Mouse (Mus musculus) layer of hippocampus, adult 18-20 months (tissue): ENCODE measurements around the gene Naa30. TPM values are rescaled to one million over a fixed set of nuclear protein-coding genes. Genes with fewer than 3 reads are reported as not detected.
"Not testable (repeated sequence)": the region's sequence is repeated elsewhere in the genome, so short reads cannot be mapped to it uniquely, and the experiment has no call there.

Experiments
- DNase-seq, 2 experiments: peaks; one replicate each; pipeline ENCODE4 v3.0.0; 2022; ENCODE audit warnings: low spot score in 2 of 2
- long read RNA-seq: library from polyadenylated mRNA; stranded (forward); transcript quantifications from one replicate; pipeline ENCODE4 v2.0.0, GENCODE M21; 2021
- total RNA-seq, 2 experiments: library from RNA; stranded (reverse); gene quantifications; 2 replicates each; pipeline ENCODE4 v1.2.3; 2021

Gene Naa30
- 10 to 100 TPM; 35.8 to 36.1 TPM for total RNA-seq
- long read RNA-seq, full-length matches to known transcripts = 73 of 90 reads
- long read RNA-seq, partial matches to known transcripts = 11 of 90 reads
- long read RNA-seq, other reads (novel, unspliced or antisense) = 6 of 90 reads

GRCm38 (mm10) chr14:49171867-49172581 is at the start of gene Naa30:
Naa30 (plus strand) TSS chr14:49172226.
- DNase-seq = peak; percentile 93 to 96

- peak; percentile 9 to 20 for DNase-seq
Observed at GRCm38 (mm10) chr14:49127162-49127779, 44.8 kb upstream of the Naa30 start.

DNA sequence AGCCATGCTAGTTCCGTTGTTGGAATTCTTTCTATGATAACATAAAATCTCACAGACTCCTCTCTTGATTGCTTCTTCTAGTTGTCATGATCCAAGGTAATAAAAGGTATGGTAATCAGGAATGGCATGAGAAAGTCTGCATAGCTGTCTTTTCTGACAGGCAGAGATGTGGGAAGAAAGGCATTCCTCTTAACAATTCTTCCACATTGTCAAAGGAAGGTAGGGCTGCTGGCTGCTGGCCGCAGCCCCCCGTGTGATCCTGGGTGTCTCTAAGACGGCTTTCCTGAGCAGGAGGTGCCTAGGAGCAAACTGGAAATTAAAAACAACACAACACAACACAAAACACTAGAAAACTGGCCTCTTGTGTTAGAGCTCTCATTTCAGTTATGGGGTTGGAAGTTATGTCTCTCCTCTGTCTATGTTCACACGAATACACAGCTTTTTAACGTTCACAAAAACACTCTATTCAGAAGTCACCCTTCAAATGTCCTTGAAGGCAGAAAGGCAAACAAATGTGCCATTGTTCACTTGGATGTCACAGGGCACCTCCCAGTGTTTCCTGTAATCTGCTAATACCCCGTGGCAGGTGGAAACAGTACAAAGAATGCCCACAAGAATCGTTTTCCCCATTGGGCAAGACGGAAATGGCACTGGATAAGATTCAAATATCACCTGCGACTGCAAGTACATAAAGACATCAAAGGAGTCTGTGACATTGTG is 43.3 kb upstream of the Naa30 start:
- DNase-seq = no peak

- DNase-seq = no peak
Observed at GRCm38 (mm10) chr14:49132391-49132790, 39.6 kb upstream of the Naa30 start.

- DNase-seq = no peak
Observed at GRCm38 (mm10) chr14:49138171-49138570, 33.9 kb upstream of the Naa30 start.

GRCm38 (mm10) chr14:49140756-49141155 is 31.3 kb upstream of the Naa30 start:
- no peak for DNase-seq

GRCm38 (mm10) chr14:49153801-49154200 is 18.2 kb upstream of the Naa30 start:
- peak in 1 of 2 experiments; percentile 63 for DNase-seq

DNA sequence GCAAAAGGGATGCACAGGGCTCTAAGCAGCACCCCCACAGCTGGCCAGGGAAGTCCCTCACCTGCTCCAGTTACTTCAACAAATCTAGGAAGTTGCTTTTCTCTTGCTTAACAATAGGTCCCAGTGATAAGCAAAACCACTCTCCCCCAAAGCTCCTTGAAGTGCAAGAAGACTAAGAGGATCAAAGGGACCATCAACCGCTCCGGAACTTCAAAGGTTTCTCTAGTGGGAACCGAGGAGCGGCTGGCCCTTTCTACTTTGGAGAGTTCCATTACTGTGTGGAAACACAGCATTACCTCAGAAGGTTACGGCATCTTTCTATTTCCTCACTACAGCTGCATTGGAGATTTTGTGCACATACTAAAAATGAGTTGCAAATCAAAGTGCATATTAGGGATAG is 16.5 kb upstream of the Naa30 start:
- no peak for DNase-seq

DNA sequence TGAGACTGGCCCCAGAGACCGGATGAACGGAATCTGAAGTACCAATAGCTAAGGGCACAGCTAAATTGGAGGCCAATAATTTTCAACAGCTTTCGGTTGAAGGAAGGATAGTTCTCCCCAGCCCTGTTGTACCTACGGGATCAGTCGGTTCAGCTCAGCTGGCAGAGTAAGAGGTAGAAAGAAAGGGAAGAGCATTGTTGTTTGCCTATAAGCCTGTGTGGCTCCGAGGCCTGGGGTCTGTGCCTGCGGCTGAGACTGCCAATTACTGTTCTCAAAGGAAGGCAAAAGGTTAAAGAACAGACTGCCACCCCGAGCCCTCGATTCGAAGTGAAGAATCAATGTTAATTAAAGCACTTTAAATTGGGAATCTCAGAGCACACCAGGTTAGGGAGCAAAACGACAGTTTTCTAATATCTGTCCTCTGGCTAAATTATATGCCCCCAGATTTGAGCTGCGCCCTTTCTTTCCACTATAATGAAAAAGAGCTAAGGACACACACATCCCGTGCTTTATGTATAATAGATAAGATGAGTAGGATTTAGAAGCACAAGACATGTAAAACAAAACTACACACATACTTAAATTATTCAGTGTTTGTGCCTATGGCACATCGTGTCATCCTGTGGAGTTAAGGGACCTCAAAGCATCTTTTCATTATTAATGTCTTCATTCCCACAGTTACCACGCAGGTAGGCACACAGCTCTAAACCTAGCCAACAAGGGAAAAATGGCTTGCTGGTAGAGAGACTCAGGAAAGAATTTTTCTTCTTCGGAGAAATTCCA is 13.7 kb upstream of the Naa30 start:
- DNase-seq = no peak

- DNase-seq = no peak
Observed at GRCm38 (mm10) chr14:49171286-49171685, 740 bp upstream of the Naa30 start.

- peak; percentile 49 to 54 for DNase-seq
Observed at GRCm38 (mm10) chr14:49172582-49172988, 559 bp downstream of the Naa30 start.

DNA sequence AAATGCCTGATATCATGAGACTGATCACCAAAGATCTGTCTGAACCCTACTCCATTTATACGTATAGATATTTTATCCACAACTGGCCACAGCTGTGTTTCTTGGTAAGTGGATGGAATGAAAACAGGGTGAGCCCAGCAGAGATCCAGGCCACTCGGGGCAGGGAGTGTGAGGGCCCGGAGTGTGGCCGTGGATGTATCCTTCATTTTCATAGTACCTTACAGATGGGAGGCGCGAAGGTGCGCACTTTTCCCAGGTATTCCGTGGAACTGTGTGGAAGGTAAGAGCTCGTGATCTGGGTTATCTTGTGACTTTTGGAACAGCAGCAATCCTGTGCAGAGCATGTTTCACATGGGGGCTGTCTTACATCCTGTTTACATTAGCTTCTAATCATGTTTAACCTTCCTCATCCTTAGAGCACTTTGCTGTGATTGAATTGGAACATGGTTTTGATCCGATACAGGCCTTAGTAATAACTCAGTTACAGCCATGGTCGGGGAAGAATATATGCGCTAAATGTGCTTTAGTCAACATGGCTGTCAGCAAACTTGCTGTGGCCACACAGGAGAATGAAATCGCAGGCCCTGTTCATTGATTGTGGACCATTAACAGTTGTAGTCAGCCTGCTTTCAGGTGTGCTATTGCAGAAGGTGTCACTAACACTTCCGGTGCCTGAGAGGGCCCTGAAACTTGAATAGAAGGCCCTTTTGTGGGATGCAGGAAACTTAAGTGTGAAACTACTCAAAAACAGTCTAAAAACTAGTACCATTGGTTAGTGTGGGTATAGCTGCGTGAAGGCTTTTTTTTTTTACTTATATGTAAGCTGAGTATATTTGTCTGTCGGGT is 1.5 kb downstream of the Naa30 start:
- no peak for DNase-seq

DNA sequence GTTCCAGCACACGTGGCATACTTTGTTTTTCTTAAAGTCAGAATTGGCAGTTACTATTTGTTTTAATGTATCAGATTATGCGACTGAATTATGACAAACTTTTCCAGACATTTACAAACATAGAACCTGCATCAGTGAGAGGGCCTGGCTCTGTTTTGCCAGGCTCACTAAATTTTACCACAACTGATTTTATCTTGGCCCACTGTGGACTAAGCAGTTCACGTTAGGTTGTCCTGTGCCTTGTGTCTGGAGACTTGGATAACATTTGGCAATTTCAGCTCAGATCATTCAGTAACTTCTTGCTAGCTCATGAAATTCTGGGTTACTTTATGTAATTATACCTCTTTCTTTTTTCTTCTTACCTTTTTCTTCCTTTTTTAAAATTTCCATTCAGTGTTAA is 7.7 kb downstream of the Naa30 start:
- no peak for DNase-seq

GRCm38 (mm10) chr14:49186270-49186669 is 14.2 kb downstream of the Naa30 start:
- DNase-seq = no peak

GRCm38 (mm10) chr14:49197031-49197527 is 25.1 kb downstream of the Naa30 start:
- DNase-seq = no peak

DNA sequence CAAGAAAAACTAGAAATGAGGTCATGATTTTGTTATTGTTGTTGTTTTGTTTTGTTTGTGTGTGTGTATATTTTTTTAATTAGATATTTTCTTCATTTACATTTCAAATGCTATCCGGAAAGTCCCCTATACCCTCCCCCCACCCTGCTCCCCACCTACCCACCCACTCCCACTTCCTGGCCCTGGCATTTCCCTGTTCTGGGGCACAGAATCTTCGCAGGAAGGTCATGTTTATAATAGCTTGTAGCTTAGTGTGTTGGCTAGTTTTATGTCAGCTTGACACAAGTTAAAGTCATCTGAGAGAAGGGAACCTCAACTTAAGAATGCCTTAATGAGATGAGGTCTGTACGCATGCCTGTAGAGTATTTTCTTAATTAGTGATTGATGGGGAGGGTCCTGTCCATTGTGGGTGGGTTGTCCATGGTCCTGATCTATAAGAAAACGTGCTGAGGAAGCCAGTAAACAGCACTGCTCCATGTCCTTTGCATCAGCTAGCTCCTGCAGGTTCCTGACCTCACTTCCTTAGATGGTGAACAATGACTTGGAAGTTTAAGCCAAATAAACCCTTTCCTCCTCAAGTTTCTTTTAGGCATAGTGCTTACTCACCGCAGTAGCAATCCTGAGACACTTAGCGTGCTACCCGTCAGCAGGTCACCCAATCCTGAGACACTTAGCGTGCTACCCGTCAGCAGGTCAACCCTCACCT is 29.2 kb downstream of the Naa30 start:
- no peak for DNase-seq

GRCm38 (mm10) chr14:49210215-49210614 is 38.2 kb downstream of the Naa30 start:
- DNase-seq = not testable (repeated sequence)

- no peak for DNase-seq
Observed at GRCm38 (mm10) chr14:49218677-49219076, 46.7 kb downstream of the Naa30 start.

DNA sequence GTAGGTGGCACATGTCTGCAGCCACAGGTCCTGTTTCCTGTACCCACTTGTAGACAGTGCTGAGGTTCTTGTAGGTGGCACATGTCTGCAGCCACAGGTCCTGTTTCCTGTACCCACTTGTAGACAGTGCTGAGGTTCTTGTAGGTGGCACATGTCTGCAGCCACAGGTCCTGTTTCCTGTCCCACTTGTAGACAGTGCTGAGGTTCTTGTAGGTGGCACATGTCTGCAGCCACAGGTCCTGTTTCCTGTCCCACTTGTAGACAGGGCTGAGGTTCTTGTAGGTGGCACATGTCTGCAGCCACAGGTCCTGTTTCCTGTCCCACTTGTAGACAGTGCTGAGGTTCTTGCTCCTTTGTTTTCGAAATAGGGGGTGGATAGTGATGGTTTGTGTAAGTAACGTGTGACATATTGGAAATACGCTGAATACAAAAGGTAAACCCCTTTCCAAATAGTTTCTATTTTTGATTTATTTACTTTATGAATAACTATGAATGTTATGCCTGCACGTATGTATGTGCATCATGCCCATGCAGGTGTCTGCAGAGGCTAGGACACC is 47.5 kb downstream of the Naa30 start:
- DNase-seq = not testable (repeated sequence)
